Mouse (Mus musculus) hindbrain, postnatal 0 days (tissue): ENCODE data around the gene Hexim1. TPM values are rescaled to one million over a fixed set of nuclear protein-coding genes. Genes with fewer than 3 reads are reported as not detected.
A peak's percentile ranks its signal among the peaks of the same experiment; 100 is the strongest.

Experiments used
- ATAC-seq: fragments of 200-750 bp; cut with Nextera tagmentation; 2 replicates; pipeline ENCODE4 v1.8.0; 2017; ENCODE audit warnings: mild to moderate bottlenecking, moderate TSS enrichment, moderate library complexity
- DNase-seq: peaks from one replicate; pipeline ENCODE4 v3.0.0-alpha.2; 2015; ENCODE audit warnings: low spot score
- H3K27ac ChIP-seq: fragments of 300-500 bp; sonication (generic); 2 replicates; pipeline ENCODE4 v1.5.1; 2014; ENCODE audit warnings: mild to moderate bottlenecking
- H3K27me3 ChIP-seq: fragments of 300-500 bp; sonication (generic); 2 replicates; pipeline ENCODE4 v1.6.1; 2014; ENCODE audit warnings: low read length, mixed read lengths; ENCODE audit not compliant: insufficient read depth
- H3K36me3 ChIP-seq: fragments of 300-500 bp; sonication (generic); 2 replicates; pipeline ENCODE4 v1.6.1; 2014; ENCODE audit warnings: low read length, mixed read lengths; ENCODE audit not compliant: insufficient read depth
- H3K4me1 ChIP-seq: fragments of 300-500 bp; sonication (generic); 2 replicates; pipeline ENCODE4 v1.6.1; 2014; ENCODE audit warnings: antibody characterized with exemption, low read length, mixed read lengths; ENCODE audit not compliant: insufficient read depth
- H3K4me2 ChIP-seq: fragments of 300-500 bp; sonication (generic); 2 replicates; pipeline ENCODE4 v1.6.1; 2014; ENCODE audit warnings: low read depth, mild to moderate bottlenecking, low read length, moderate library complexity, mixed read lengths
- H3K4me3 ChIP-seq: fragments of 300-500 bp; sonication (generic); 2 replicates; pipeline ENCODE4 v1.5.1; 2014; ENCODE audit warnings: low read length
- H3K9ac ChIP-seq: fragments of 300-500 bp; sonication (generic); replicated peaks from 2 replicates; pipeline ENCODE4 v1.6.1; 2014; ENCODE audit warnings: mild to moderate bottlenecking, low read length, moderate library complexity, mixed read lengths
- H3K9me3 ChIP-seq: fragments of 300-500 bp; sonication (generic); 2 replicates; pipeline ENCODE4 v1.6.1; 2016; ENCODE audit warnings: low read length, mixed read lengths
- CTCF ChIP-seq: IDR thresholded peaks from 2 replicates; pipeline ENCODE4 v1.5.1; 2016; ENCODE audit warnings: antibody characterized with exemption, control low read depth, low read depth
- WGBS: fragments of 180-500 bp; shearing (Covaris S2); extraction: QIAGEN DNeasy Blood & Tissue Kit; methylation state at CpG from one replicate; pipeline ENCODE4 v1.1.7; 2014; 5-methylcytosine and 5-hydroxymethylcytosine counted together
- polyA plus RNA-seq: library from polyadenylated mRNA; unstranded; fragments of >200 nt; fragmentation: Nextera tagmentation; extraction: Ambion mirVana; gene quantifications from 2 replicates; pipeline ENCODE4 v1.2.1, GENCODE M21; 2015
- total RNA-seq: library from RNA; depleted of rRNA; stranded (reverse); fragments of >200 nt; gene quantifications from 2 replicates; pipeline ENCODE4 v1.2.3, GENCODE M21; 2014; rRNA removed

Hexim1 gene
- total and polyA plus RNA-seq, 2 experiments from 2014 or later, result 4.4 to 15.8 TPM

- H3K9ac ChIP-seq, result no peak overlapping the region
- peak overlapping the region; percentile 54; the same call in 1 of the 2 replicates for H3K27ac ChIP-seq
- TF ChIP-seq CTCF, result peak; percentile 98
- H3K4me1 ChIP-seq, result peaks cover 6% of the 10 kb centered on the region
- H3K4me3 ChIP-seq, result no peak overlapping the region
- no peaks in the 10 kb centered on the region for H3K27me3 ChIP-seq
- 24% methylated on average over 9 of the region's 9 CpGs for WGBS
- no peaks in the 10 kb centered on the region for H3K36me3 ChIP-seq
- DNase-seq (peak; percentile 84), ATAC-seq (no peak)
- no peaks in the 10 kb centered on the region for H3K9me3 ChIP-seq
- no peak overlapping the region; the same call in 1 of the 2 replicates for H3K4me2 ChIP-seq
Measured at GRCm38 (mm10) chr11:103168690-103169390, 52.8 kb downstream of the Hexim1 start.

Other genes starting within 250 kb of the Hexim1 start
- gene Eftud2, start 235.2 kb upstream of the Hexim1 start, total RNA-seq, result 63.8 and 70.8 TPM in 2 replicates
- gene Eftud2, start 235.2 kb upstream of the Hexim1 start, polyA plus RNA-seq, result 104 and 106 TPM in 2 replicates
- 0.25 and 0.31 TPM in 2 replicates for gene Ccdc103, start 235.0 kb upstream of the Hexim1 start, total RNA-seq
- 2.2 and 2.4 TPM in 2 replicates for gene Ccdc103, start 235.0 kb upstream of the Hexim1 start, polyA plus RNA-seq
- gene Fam187a, start 231.1 kb upstream of the Hexim1 start, total RNA-seq, result not detected in 2 replicates
- not detected in 2 replicates for gene Fam187a, start 231.1 kb upstream of the Hexim1 start, polyA plus RNA-seq
- 79.1 and 105 TPM in 2 replicates for gene Gfap, start 215.3 kb upstream of the Hexim1 start, total RNA-seq
- gene Gfap, start 215.3 kb upstream of the Hexim1 start, polyA plus RNA-seq, result 74.4 and 89.2 TPM in 2 replicates
- 9.2 and 11.7 TPM in 2 replicates for gene Kif18b, start 191.1 kb upstream of the Hexim1 start, total RNA-seq
- 1.9 and 2.1 TPM in 2 replicates for gene Kif18b, start 191.1 kb upstream of the Hexim1 start, polyA plus RNA-seq
- 61.0 and 65.6 TPM in 2 replicates for gene C1ql1, start 169.5 kb upstream of the Hexim1 start, total RNA-seq
- 16.9 and 18.9 TPM in 2 replicates for gene C1ql1, start 169.5 kb upstream of the Hexim1 start, polyA plus RNA-seq
- gene Nmt1, start 88.0 kb upstream of the Hexim1 start, total RNA-seq, result 61.0 and 71.5 TPM in 2 replicates
- gene Nmt1, start 88.0 kb upstream of the Hexim1 start, polyA plus RNA-seq, result 39.8 and 45.3 TPM in 2 replicates
- gene Dcakd, start 87.9 kb upstream of the Hexim1 start, total RNA-seq, result 176 and 187 TPM in 2 replicates
- 138 and 149 TPM in 2 replicates for gene Dcakd, start 87.9 kb upstream of the Hexim1 start, polyA plus RNA-seq
- 9.4 and 13.8 TPM in 2 replicates for gene Plcd3, start 14.6 kb upstream of the Hexim1 start, total RNA-seq
- 3.9 and 4.8 TPM in 2 replicates for gene Plcd3, start 14.6 kb upstream of the Hexim1 start, polyA plus RNA-seq
- 13.2 and 19.0 TPM in 2 replicates for gene Acbd4, start 14.5 kb upstream of the Hexim1 start, total RNA-seq
- 18.5 and 20.8 TPM in 2 replicates for gene Acbd4, start 14.5 kb upstream of the Hexim1 start, polyA plus RNA-seq
- gene Hexim2, start 16.2 kb downstream of the Hexim1 start, total RNA-seq, result 28.9 and 40.4 TPM in 2 replicates
- gene Hexim2, start 16.2 kb downstream of the Hexim1 start, polyA plus RNA-seq, result 30.2 and 30.7 TPM in 2 replicates
- 12.8 and 15.5 TPM in 2 replicates for gene Fmnl1, start 54.9 kb downstream of the Hexim1 start, total RNA-seq
- 6.4 and 6.9 TPM in 2 replicates for gene Fmnl1, start 54.9 kb downstream of the Hexim1 start, polyA plus RNA-seq
- not detected in 2 replicates for gene 1700023F06Rik, start 92.3 kb downstream of the Hexim1 start, total RNA-seq
- gene 1700023F06Rik, start 92.3 kb downstream of the Hexim1 start, polyA plus RNA-seq, result 3.7 and 4.7 TPM in 2 replicates
- gene Spata32, start 102.2 kb downstream of the Hexim1 start, total RNA-seq, result 1.4 and 1.5 TPM in 2 replicates
- gene Spata32, start 102.2 kb downstream of the Hexim1 start, polyA plus RNA-seq, result 1.6 TPM in 2 replicates
- gene Map3k14, start 151.2 kb downstream of the Hexim1 start, total RNA-seq, result 6.7 and 9.3 TPM in 2 replicates
- gene Map3k14, start 151.2 kb downstream of the Hexim1 start, polyA plus RNA-seq, result 1.2 and 1.5 TPM in 2 replicates
- gene Arhgap27, start 247.5 kb downstream of the Hexim1 start, total RNA-seq, result 7.7 and 12.2 TPM in 2 replicates
- 5.5 and 5.9 TPM in 2 replicates for gene Arhgap27, start 247.5 kb downstream of the Hexim1 start, polyA plus RNA-seq